Mouse (Mus musculus) embryonic fibroblast, embryonic 13.5 days (primary cell): ENCODE results near the gene Gper1. TPM values are rescaled to one million over a fixed set of nuclear protein-coding genes. Genes with fewer than 3 reads are reported as not detected.
A peak's percentile ranks its signal among the peaks of the same experiment; 100 is the strongest.

ENCODE experiments used
- H3K27ac ChIP-seq: 2 replicates; pipeline ENCODE4 v1.5.1; 2012; ENCODE audit warnings: low read length, control low read depth, inconsistent platforms; ENCODE audit not compliant: insufficient read depth
- H3K4me1 ChIP-seq: 2 replicates; pipeline ENCODE4 v1.6.1; 2011; ENCODE audit warnings: low read length; ENCODE audit not compliant: control insufficient read depth, insufficient read depth
- H3K4me3 ChIP-seq: 2 replicates; pipeline ENCODE4 v1.5.1; 2011; ENCODE audit warnings: mild to moderate bottlenecking, control low read depth, low read length; ENCODE audit not compliant: insufficient read depth
- CTCF ChIP-seq: IDR thresholded peaks from 2 replicates; pipeline ENCODE4 v1.5.1; 2011; ENCODE audit warnings: mild to moderate bottlenecking, control low read depth, low read length, moderate library complexity, borderline replicate concordance; ENCODE audit not compliant: insufficient read depth
- POLR2A ChIP-seq: IDR thresholded peaks from 2 replicates; pipeline ENCODE4 v1.6.1; 2011; ENCODE audit warnings: low read depth, mild to moderate bottlenecking, control low read depth, low read length, moderate library complexity
- polyA plus RNA-seq: library from polyadenylated mRNA; stranded (reverse); fragments of >200 nt; gene quantifications from 2 replicates; pipeline ENCODE4 v1.2.4, GENCODE M21; 2011; ENCODE audit warnings: low read depth; ENCODE audit not compliant: missing spikeins, insufficient read length

Gper1 gene
- polyA plus RNA-seq, 1 experiment, result 7.1 TPM

GRCm38 (mm10) chr5:139391309-139391990 lies 31.5 kb upstream of the Gper1 start:
- TF ChIP-seq CTCF (no peak), POLR2A (no peak)
- Histone ChIP-seq H3K4me3 (no peak overlapping the region), H3K27ac (no peak overlapping the region), H3K4me1 (no peaks in the 10 kb centered on the region)

GRCm38 (mm10) chr5:139392219-139393196 lies 30.4 kb upstream of the Gper1 start:
- Histone ChIP-seq H3K27ac (no peak overlapping the region), H3K4me3 (no peak overlapping the region), H3K4me1 (no peaks in the 10 kb centered on the region)
- TF ChIP-seq POLR2A (no peak), CTCF (no peak)

- Histone ChIP-seq H3K4me3 (no peak overlapping the region), H3K27ac (no peak overlapping the region), H3K4me1 (no peaks in the 10 kb centered on the region)
- TF ChIP-seq POLR2A (no peak), CTCF (no peak)
These were observed 29.8 kb upstream of the Gper1 start for GRCm38 (mm10) chr5:139393197-139393588.

- no peak overlapping the region for H3K27ac ChIP-seq
- H3K4me1 ChIP-seq, result no peaks in the 10 kb centered on the region
- H3K4me3 ChIP-seq, result no peak overlapping the region
- TF ChIP-seq CTCF (no peak), POLR2A (no peak)
These were observed 28.6 kb upstream of the Gper1 start for GRCm38 (mm10) chr5:139394399-139394798.

- no peak for TF ChIP-seq CTCF
- no peak for TF ChIP-seq POLR2A
- Histone ChIP-seq H3K4me1 (no peaks in the 10 kb centered on the region), H3K4me3 (no peak overlapping the region), H3K27ac (no peak overlapping the region)
These were observed 27.4 kb upstream of the Gper1 start for GRCm38 (mm10) chr5:139395528-139395927.

GRCm38 (mm10) chr5:139397359-139397916 lies 25.5 kb upstream of the Gper1 start:
- TF ChIP-seq POLR2A (no peak), CTCF (no peak)
- Histone ChIP-seq H3K27ac (no peak overlapping the region), H3K4me1 (no peaks in the 10 kb centered on the region), H3K4me3 (no peak overlapping the region)

GRCm38 (mm10) chr5:139397959-139398753 lies 24.8 kb upstream of the Gper1 start:
- TF ChIP-seq POLR2A (no peak), CTCF (peak; percentile 49)
- no peak overlapping the region for H3K27ac ChIP-seq
- no peaks in the 10 kb centered on the region for H3K4me1 ChIP-seq
- H3K4me3 ChIP-seq, result no peak overlapping the region

GRCm38 (mm10) chr5:139398786-139399185 lies 24.2 kb upstream of the Gper1 start:
- Histone ChIP-seq H3K27ac (no peak overlapping the region), H3K4me1 (no peaks in the 10 kb centered on the region), H3K4me3 (no peak overlapping the region)
- TF ChIP-seq CTCF (no peak), POLR2A (no peak)

GRCm38 (mm10) chr5:139399991-139400390 lies 23.0 kb upstream of the Gper1 start:
- TF ChIP-seq POLR2A (no peak), CTCF (no peak)
- Histone ChIP-seq H3K27ac (no peak overlapping the region), H3K4me1 (no peaks in the 10 kb centered on the region), H3K4me3 (no peak overlapping the region)

- H3K4me1 ChIP-seq, result 0 out of 2 replicates have a peak, but pooled peaks cover under 1% of the 10 kb centered on the region
- no peak overlapping the region for H3K27ac ChIP-seq
- no peak overlapping the region for H3K4me3 ChIP-seq
- TF ChIP-seq POLR2A (no peak), CTCF (no peak)
These were observed 20.8 kb upstream of the Gper1 start for GRCm38 (mm10) chr5:139402106-139402505.
